Mouse (Mus musculus): ENCODE results near the gene Galt. TPM values are rescaled to one million over a fixed set of nuclear protein-coding genes. Genes with fewer than 3 reads are reported as not detected.
A peak's percentile ranks its signal among the peaks of the same experiment; 100 is the strongest.
"Not testable (repeated sequence)": the region's sequence is repeated elsewhere in the genome, so short reads cannot be mapped to it uniquely, and the experiment has no call there.

Gene Galt
- polyA plus RNA-seq, 1 experiment from 2014 or later: 35.4 TPM

DNA sequence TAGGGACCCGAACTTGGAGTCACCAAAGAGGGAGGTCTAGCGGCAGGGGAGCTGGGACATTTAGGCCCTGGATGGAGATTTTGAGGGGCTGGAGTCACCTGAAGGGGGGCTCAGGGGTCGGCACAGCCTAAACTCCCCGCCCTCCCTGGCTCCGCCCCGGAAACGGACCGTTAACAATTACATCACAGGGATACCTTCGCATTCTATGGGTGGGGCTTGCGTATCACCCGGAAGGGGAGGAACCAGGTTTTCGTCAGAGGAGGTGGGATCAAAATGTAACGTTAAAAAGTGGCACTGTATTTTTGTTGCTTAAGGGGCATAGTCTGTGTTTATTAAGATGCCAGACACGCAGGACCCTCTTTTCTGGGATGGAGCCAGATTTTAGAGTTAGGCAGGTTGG is 19.0 kb downstream of the Galt start, which contains the start of gene Ccl27a:
TSS of gene Ccl27a (minus strand) at position 246 of the 400 bp plus-strand sequence.
- peak within 1 kb of the TSS; percentile 32 for H3K4me2 ChIP-seq (replicated peaks; ENCODE audit: low read depth, low read length)
- H3K4me3 ChIP-seq (ENCODE audit: low read depth, low read length): peak within 1 kb of the TSS; percentile 21; the same call in 1 of the 2 replicates
- H3K27me3 ChIP-seq (ENCODE audit: control insufficient read depth, insufficient read depth, low read length); H3K36me3 ChIP-seq (ENCODE audit: control insufficient read depth, insufficient read depth, low read length); ATAC-seq (ENCODE audit: insufficient number of reproducible peaks, insufficient read depth, low FRiP score, low read depth); H3K4me1 ChIP-seq (ENCODE audit: control insufficient read depth, insufficient read depth, low read length); H3K9me3 ChIP-seq (ENCODE audit: control insufficient read depth, low read depth, low read length); H3K9ac ChIP-seq (replicated peaks; ENCODE audit: low read depth, low read length): not testable (repeated sequence)
- WGBS: under 1% methylated on average over 12 of the region's 14 CpGs
- peak within 1 kb of the TSS; percentile 21; the same call in 1 of the 2 replicates for H3K27ac ChIP-seq (ENCODE audit: low read length)

- not testable (repeated sequence) for ATAC-seq (ENCODE audit: insufficient number of reproducible peaks, insufficient read depth, low FRiP score, low read depth); H3K36me3 ChIP-seq (ENCODE audit: control insufficient read depth, insufficient read depth, low read length); H3K27me3 ChIP-seq (ENCODE audit: control insufficient read depth, insufficient read depth, low read length); H3K4me1 ChIP-seq (ENCODE audit: control insufficient read depth, insufficient read depth, low read length); H3K9me3 ChIP-seq (ENCODE audit: control insufficient read depth, low read depth, low read length); H3K9ac ChIP-seq (replicated peaks; ENCODE audit: low read depth, low read length)
- 65% methylated on average over 3 of the region's 3 CpGs for WGBS
- H3K4me2 ChIP-seq (replicated peaks; ENCODE audit: low read depth, low read length): peak overlapping the region; percentile 28; the same call in 1 of the 2 replicates
- peak overlapping the region; percentile 21; the same call in 1 of the 2 replicates for H3K27ac ChIP-seq (ENCODE audit: low read length)
- H3K4me3 ChIP-seq (ENCODE audit: low read depth, low read length): 0 out of 2 replicates have a peak overlapping the region, but pooled peaks have one; percentile 21
Measured at GRCm38 (mm10) chr4:41774506-41774905, 19.5 kb downstream of the Galt start.

- WGBS: 92% methylated on average over 1 of the region's 1 CpGs
Measured at GRCm38 (mm10) chr4:41775840-41776239, 20.8 kb downstream of the Galt start.

GRCm38 (mm10) chr4:41781271-41781670 is 26.2 kb downstream of the Galt start:
- WGBS: 23% methylated on average over 8 of the region's 9 CpGs
- H3K4me1 ChIP-seq (ENCODE audit: control insufficient read depth, insufficient read depth, low read length); H3K36me3 ChIP-seq (ENCODE audit: control insufficient read depth, insufficient read depth, low read length); H3K9me3 ChIP-seq (ENCODE audit: control insufficient read depth, low read depth, low read length); ATAC-seq (ENCODE audit: insufficient number of reproducible peaks, insufficient read depth, low FRiP score, low read depth); H3K27me3 ChIP-seq (ENCODE audit: control insufficient read depth, insufficient read depth, low read length); H3K4me2 ChIP-seq (replicated peaks; ENCODE audit: low read depth, low read length); H3K27ac ChIP-seq (ENCODE audit: low read length); H3K9ac ChIP-seq (replicated peaks; ENCODE audit: low read depth, low read length); H3K4me3 ChIP-seq (ENCODE audit: low read depth, low read length): not testable (repeated sequence)

More at GRCm38 (mm10) chr4:41775840-41776239, 20.8 kb downstream of the Galt start:
- not testable (repeated sequence) for H3K9ac ChIP-seq (replicated peaks; ENCODE audit: low read depth, low read length); H3K27ac ChIP-seq (ENCODE audit: low read length); H3K36me3 ChIP-seq (ENCODE audit: control insufficient read depth, insufficient read depth, low read length); H3K4me1 ChIP-seq (ENCODE audit: control insufficient read depth, insufficient read depth, low read length); H3K9me3 ChIP-seq (ENCODE audit: control insufficient read depth, low read depth, low read length); H3K4me2 ChIP-seq (replicated peaks; ENCODE audit: low read depth, low read length); H3K27me3 ChIP-seq (ENCODE audit: control insufficient read depth, insufficient read depth, low read length); H3K4me3 ChIP-seq (ENCODE audit: low read depth, low read length); ATAC-seq (ENCODE audit: insufficient number of reproducible peaks, insufficient read depth, low FRiP score, low read depth)

DNA sequence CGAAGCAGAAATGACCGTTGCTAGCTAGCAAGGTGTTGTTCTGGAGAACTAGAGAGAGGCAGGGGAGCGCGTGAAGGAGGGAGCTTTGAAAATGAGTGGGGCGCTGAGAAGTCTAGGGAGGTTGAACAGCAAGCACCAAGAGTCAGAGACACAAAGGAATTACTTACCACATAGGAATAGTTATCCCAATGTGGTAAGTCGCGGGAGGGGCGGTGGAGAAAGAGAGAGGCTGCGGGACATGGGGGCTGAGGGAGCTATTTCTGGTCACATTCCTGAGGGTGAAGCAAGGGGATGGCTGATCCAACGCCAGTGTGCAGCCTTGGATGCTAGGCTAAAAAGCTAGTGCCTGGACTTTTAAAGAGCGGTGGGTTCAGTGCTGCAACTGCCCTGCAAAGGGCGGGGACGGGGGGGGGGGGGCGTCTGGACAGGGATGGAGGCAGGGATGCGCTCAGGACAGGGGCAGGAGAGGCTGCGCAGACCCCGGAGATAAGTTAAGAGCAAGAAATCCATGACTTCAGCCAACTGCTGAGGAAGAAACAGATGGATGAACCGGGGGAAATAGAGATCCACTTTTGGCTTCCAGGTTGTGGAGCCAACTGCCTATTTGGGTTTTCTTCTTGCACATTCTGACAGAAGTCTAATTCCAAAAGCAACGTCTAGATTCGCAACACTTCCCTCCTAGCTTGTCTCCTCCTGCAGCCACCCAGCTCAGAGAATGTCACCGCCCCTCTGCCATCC is 26.9 kb downstream of the Galt start:
- not testable (repeated sequence) for H3K4me1 ChIP-seq (ENCODE audit: control insufficient read depth, insufficient read depth, low read length); H3K27me3 ChIP-seq (ENCODE audit: control insufficient read depth, insufficient read depth, low read length); H3K27ac ChIP-seq (ENCODE audit: low read length); ATAC-seq (ENCODE audit: insufficient number of reproducible peaks, insufficient read depth, low FRiP score, low read depth); H3K9me3 ChIP-seq (ENCODE audit: control insufficient read depth, low read depth, low read length); H3K36me3 ChIP-seq (ENCODE audit: control insufficient read depth, insufficient read depth, low read length); H3K4me3 ChIP-seq (ENCODE audit: low read depth, low read length); H3K4me2 ChIP-seq (replicated peaks; ENCODE audit: low read depth, low read length); H3K9ac ChIP-seq (replicated peaks; ENCODE audit: low read depth, low read length)
- 21% methylated on average over 15 of the region's 21 CpGs for WGBS

GRCm38 (mm10) chr4:41782711-41783110 is 27.7 kb downstream of the Galt start:
- H3K36me3 ChIP-seq (ENCODE audit: control insufficient read depth, insufficient read depth, low read length); ATAC-seq (ENCODE audit: insufficient number of reproducible peaks, insufficient read depth, low FRiP score, low read depth); H3K27me3 ChIP-seq (ENCODE audit: control insufficient read depth, insufficient read depth, low read length); H3K4me3 ChIP-seq (ENCODE audit: low read depth, low read length); H3K4me2 ChIP-seq (replicated peaks; ENCODE audit: low read depth, low read length); H3K4me1 ChIP-seq (ENCODE audit: control insufficient read depth, insufficient read depth, low read length); H3K9me3 ChIP-seq (ENCODE audit: control insufficient read depth, low read depth, low read length); H3K27ac ChIP-seq (ENCODE audit: low read length); H3K9ac ChIP-seq (replicated peaks; ENCODE audit: low read depth, low read length): not testable (repeated sequence)
- WGBS: 38% methylated on average over 4 of the region's 4 CpGs

GRCm38 (mm10) chr4:41783197-41783596 is 28.2 kb downstream of the Galt start:
- H3K36me3 ChIP-seq (ENCODE audit: control insufficient read depth, insufficient read depth, low read length); H3K4me3 ChIP-seq (ENCODE audit: low read depth, low read length); H3K4me2 ChIP-seq (replicated peaks; ENCODE audit: low read depth, low read length); H3K9ac ChIP-seq (replicated peaks; ENCODE audit: low read depth, low read length); H3K27me3 ChIP-seq (ENCODE audit: control insufficient read depth, insufficient read depth, low read length); H3K27ac ChIP-seq (ENCODE audit: low read length); ATAC-seq (ENCODE audit: insufficient number of reproducible peaks, insufficient read depth, low FRiP score, low read depth); H3K9me3 ChIP-seq (ENCODE audit: control insufficient read depth, low read depth, low read length); H3K4me1 ChIP-seq (ENCODE audit: control insufficient read depth, insufficient read depth, low read length): not testable (repeated sequence)
- WGBS: 49% methylated on average over 3 of the region's 3 CpGs

Data from stomach, embryonic 14.5 days (tissue).